Mouse (Mus musculus): Measurements from ENCODE around the gene Cphx3. TPM values are rescaled to one million over a fixed set of nuclear protein-coding genes. Genes with fewer than 3 reads are reported as not detected.
"Not testable (repeated sequence)": the region's sequence is repeated elsewhere in the genome, so short reads cannot be mapped to it uniquely, and the experiment has no call there.

Gene Cphx3
- polyA plus RNA-seq, 1 experiment from 2014 or later: not detected

- not testable (repeated sequence) for H3K36me3 ChIP-seq (replicated peaks; ENCODE audit: insufficient read depth, low read length); H3K9ac ChIP-seq (replicated peaks)
- no CpG with 5 or more reads among the region's 10 CpGs for WGBS (ENCODE audit: insufficient replicate concordance)
Observed at GRCm38 (mm10) chr14:26067325-26067633, 14.8 kb upstream of the Cphx3 start, which contains the start of gene Tmem254c. Gene Tmem254c, minus strand, starts transcription at chr14:26067355.

GRCm38 (mm10) chr14:26076620-26077390 is 5.3 kb upstream of the Cphx3 start:
- H3K36me3 ChIP-seq (replicated peaks; ENCODE audit: insufficient read depth, low read length); H3K4me1 ChIP-seq (ENCODE audit: insufficient read depth); H3K9me3 ChIP-seq (ENCODE audit: low read length); DNase-seq; H3K27ac ChIP-seq (ENCODE audit: low read depth); H3K27me3 ChIP-seq (ENCODE audit: insufficient read depth, low read length); H3K9ac ChIP-seq (replicated peaks); H3K4me3 ChIP-seq (ENCODE audit: low read depth, low read length); H3K4me2 ChIP-seq (ENCODE audit: low read depth, low read length): not testable (repeated sequence)
- no CpG with 5 or more reads among the region's 5 CpGs for WGBS (ENCODE audit: insufficient replicate concordance)
- peak; percentile 99 for ATAC-seq

More at GRCm38 (mm10) chr14:26067325-26067633, 14.8 kb upstream of the Cphx3 start, which contains the start of gene Tmem254c:
- not testable (repeated sequence) for H3K4me1 ChIP-seq (ENCODE audit: insufficient read depth); H3K27ac ChIP-seq (ENCODE audit: low read depth); H3K27me3 ChIP-seq (ENCODE audit: insufficient read depth, low read length); H3K4me3 ChIP-seq (ENCODE audit: low read depth, low read length); H3K4me2 ChIP-seq (ENCODE audit: low read depth, low read length); DNase-seq; H3K9me3 ChIP-seq (ENCODE audit: low read length)
- peak; percentile 87 for ATAC-seq

- DNase-seq; H3K36me3 ChIP-seq (replicated peaks; ENCODE audit: insufficient read depth, low read length); H3K4me1 ChIP-seq (ENCODE audit: insufficient read depth); H3K27ac ChIP-seq (ENCODE audit: low read depth); H3K4me3 ChIP-seq (ENCODE audit: low read depth, low read length); ATAC-seq; H3K9me3 ChIP-seq (ENCODE audit: low read length); H3K9ac ChIP-seq (replicated peaks); H3K4me2 ChIP-seq (ENCODE audit: low read depth, low read length); H3K27me3 ChIP-seq (ENCODE audit: insufficient read depth, low read length): not testable (repeated sequence)
- no CpG with 5 or more reads among the region's 6 CpGs for WGBS (ENCODE audit: insufficient replicate concordance)
Observed at GRCm38 (mm10) chr14:26081216-26081615, 881 bp upstream of the Cphx3 start, which contains the start of gene Cphx2. Gene Cphx2, plus strand, starts transcription at chr14:26081516.

GRCm38 (mm10) chr14:26097622-26098021 is 15.5 kb downstream of the Cphx3 start:
- not testable (repeated sequence) for H3K4me1 ChIP-seq (ENCODE audit: insufficient read depth); H3K4me3 ChIP-seq (ENCODE audit: low read depth, low read length); H3K9ac ChIP-seq (replicated peaks); DNase-seq; H3K4me2 ChIP-seq (ENCODE audit: low read depth, low read length); H3K27me3 ChIP-seq (ENCODE audit: insufficient read depth, low read length); H3K36me3 ChIP-seq (replicated peaks; ENCODE audit: insufficient read depth, low read length); H3K9me3 ChIP-seq (ENCODE audit: low read length); H3K27ac ChIP-seq (ENCODE audit: low read depth)
- WGBS (ENCODE audit: insufficient replicate concordance): no CpG with 5 or more reads among the region's 3 CpGs
- ATAC-seq: peak; percentile 87

GRCm38 (mm10) chr14:26118150-26118549 is 36.1 kb downstream of the Cphx3 start, which contains the start of gene Duxbl2:
Gene Duxbl2, plus strand, starts transcription at chr14:26118349.
- ATAC-seq; DNase-seq; H3K9me3 ChIP-seq (ENCODE audit: low read length); H3K4me3 ChIP-seq (ENCODE audit: low read depth, low read length); H3K9ac ChIP-seq (replicated peaks); H3K4me2 ChIP-seq (ENCODE audit: low read depth, low read length); H3K27ac ChIP-seq (ENCODE audit: low read depth); H3K27me3 ChIP-seq (ENCODE audit: insufficient read depth, low read length); H3K4me1 ChIP-seq (ENCODE audit: insufficient read depth); H3K36me3 ChIP-seq (replicated peaks; ENCODE audit: insufficient read depth, low read length): not testable (repeated sequence)
- no CpG with 5 or more reads among the region's 7 CpGs for WGBS (ENCODE audit: insufficient replicate concordance)

- not testable (repeated sequence) for ATAC-seq
Observed at GRCm38 (mm10) chr14:26118550-26119000, 36.5 kb downstream of the Cphx3 start.

GRCm38 (mm10) chr14:26119095-26119494 is 37.0 kb downstream of the Cphx3 start:
- H3K4me1 ChIP-seq (ENCODE audit: insufficient read depth); H3K36me3 ChIP-seq (replicated peaks; ENCODE audit: insufficient read depth, low read length); H3K27ac ChIP-seq (ENCODE audit: low read depth); H3K4me2 ChIP-seq (ENCODE audit: low read depth, low read length); ATAC-seq; H3K27me3 ChIP-seq (ENCODE audit: insufficient read depth, low read length); DNase-seq; H3K4me3 ChIP-seq (ENCODE audit: low read depth, low read length); H3K9me3 ChIP-seq (ENCODE audit: low read length); H3K9ac ChIP-seq (replicated peaks): not testable (repeated sequence)
- no CpG with 5 or more reads among the region's 7 CpGs for WGBS (ENCODE audit: insufficient replicate concordance)

More at GRCm38 (mm10) chr14:26118550-26119000, 36.5 kb downstream of the Cphx3 start:
- not testable (repeated sequence) for H3K27ac ChIP-seq (ENCODE audit: low read depth); H3K4me2 ChIP-seq (ENCODE audit: low read depth, low read length); H3K4me1 ChIP-seq (ENCODE audit: insufficient read depth); H3K27me3 ChIP-seq (ENCODE audit: insufficient read depth, low read length); H3K9me3 ChIP-seq (ENCODE audit: low read length); DNase-seq; H3K36me3 ChIP-seq (replicated peaks; ENCODE audit: insufficient read depth, low read length); H3K9ac ChIP-seq (replicated peaks); H3K4me3 ChIP-seq (ENCODE audit: low read depth, low read length)
- no CpG with 5 or more reads among the region's 18 CpGs for WGBS (ENCODE audit: insufficient replicate concordance)

GRCm38 (mm10) chr14:26147095-26147494 is 65.0 kb downstream of the Cphx3 start:
- not testable (repeated sequence) for H3K9me3 ChIP-seq (ENCODE audit: low read length); H3K27me3 ChIP-seq (ENCODE audit: insufficient read depth, low read length); DNase-seq; H3K4me2 ChIP-seq (ENCODE audit: low read depth, low read length); ATAC-seq; H3K9ac ChIP-seq (replicated peaks); H3K27ac ChIP-seq (ENCODE audit: low read depth); H3K4me3 ChIP-seq (ENCODE audit: low read depth, low read length); H3K36me3 ChIP-seq (replicated peaks; ENCODE audit: insufficient read depth, low read length); H3K4me1 ChIP-seq (ENCODE audit: insufficient read depth)
- no CpG with 5 or more reads among the region's 2 CpGs for WGBS (ENCODE audit: insufficient replicate concordance)

- H3K4me2 ChIP-seq (ENCODE audit: low read depth, low read length); H3K4me3 ChIP-seq (ENCODE audit: low read depth, low read length); ATAC-seq; H3K9ac ChIP-seq (replicated peaks); DNase-seq; H3K27ac ChIP-seq (ENCODE audit: low read depth); H3K27me3 ChIP-seq (ENCODE audit: insufficient read depth, low read length); H3K36me3 ChIP-seq (replicated peaks; ENCODE audit: insufficient read depth, low read length); H3K4me1 ChIP-seq (ENCODE audit: insufficient read depth); H3K9me3 ChIP-seq (ENCODE audit: low read length): not testable (repeated sequence)
- WGBS (ENCODE audit: insufficient replicate concordance): no CpG with 5 or more reads among the region's 7 CpGs
Observed at GRCm38 (mm10) chr14:26156032-26156431, 73.9 kb downstream of the Cphx3 start.

GRCm38 (mm10) chr14:26161156-26161555 is 79.1 kb downstream of the Cphx3 start:
- not testable (repeated sequence) for H3K9ac ChIP-seq (replicated peaks); H3K36me3 ChIP-seq (replicated peaks; ENCODE audit: insufficient read depth, low read length); DNase-seq; ATAC-seq; H3K4me1 ChIP-seq (ENCODE audit: insufficient read depth); H3K27ac ChIP-seq (ENCODE audit: low read depth); H3K4me3 ChIP-seq (ENCODE audit: low read depth, low read length); H3K27me3 ChIP-seq (ENCODE audit: insufficient read depth, low read length); H3K4me2 ChIP-seq (ENCODE audit: low read depth, low read length); H3K9me3 ChIP-seq (ENCODE audit: low read length)
- WGBS (ENCODE audit: insufficient replicate concordance): no CpG with 5 or more reads among the region's 9 CpGs
